Mouse (Mus musculus) testis, adult 2 months (tissue): Measurements from ENCODE around the gene 1700024G13Rik.

ENCODE experiments used
- CTCF ChIP-seq: fragments of 200-500 bp; IDR thresholded peaks from 2 replicates; pipeline ENCODE4 v1.5.1; 2012; ENCODE audit warnings: low read depth, mild to moderate bottlenecking, inconsistent platforms, low read length, moderate library complexity; ENCODE audit not compliant: control insufficient read depth, insufficient read depth, insufficient replicate concordance
- POLR2A ChIP-seq: fragments of 200-500 bp; IDR thresholded peaks from 2 replicates; pipeline ENCODE4 v1.6.1; 2012; ENCODE audit warnings: low read depth, mild to moderate bottlenecking, inconsistent platforms, low read length, moderate library complexity; ENCODE audit not compliant: control insufficient read depth

GRCm38 (mm10) chr14:32388196-32388595 lies at the start of gene 1700024G13Rik:
- TF ChIP-seq CTCF (no peak), POLR2A (peak; percentile 82; the same call in 1 of the 2 replicates)
